Mouse (Mus musculus): Measurements from ENCODE around the gene Ttll1.

- TF ChIP-seq CTCF (IDR thresholded peaks at IDR 0.05; ENCODE audit: extremely low read depth, insufficient read depth, insufficient read length, insufficient replicate concordance) (no peak), POLR2A (IDR thresholded peaks at IDR 0.05; ENCODE audit: low read depth, low read length) (no peak)
Measured at GRCm38 (mm10) chr15:83436541-83436940, 74.2 kb downstream of the Ttll1 start.
